Mouse (Mus musculus): ENCODE measurements at regions not wholly inside any gene's neighbourhood (a gene's known extent, or its start where the extent isn't known, plus 50 kb on each side); places are given as distances from the start of the nearest gene placed in this dataset.

DNA sequence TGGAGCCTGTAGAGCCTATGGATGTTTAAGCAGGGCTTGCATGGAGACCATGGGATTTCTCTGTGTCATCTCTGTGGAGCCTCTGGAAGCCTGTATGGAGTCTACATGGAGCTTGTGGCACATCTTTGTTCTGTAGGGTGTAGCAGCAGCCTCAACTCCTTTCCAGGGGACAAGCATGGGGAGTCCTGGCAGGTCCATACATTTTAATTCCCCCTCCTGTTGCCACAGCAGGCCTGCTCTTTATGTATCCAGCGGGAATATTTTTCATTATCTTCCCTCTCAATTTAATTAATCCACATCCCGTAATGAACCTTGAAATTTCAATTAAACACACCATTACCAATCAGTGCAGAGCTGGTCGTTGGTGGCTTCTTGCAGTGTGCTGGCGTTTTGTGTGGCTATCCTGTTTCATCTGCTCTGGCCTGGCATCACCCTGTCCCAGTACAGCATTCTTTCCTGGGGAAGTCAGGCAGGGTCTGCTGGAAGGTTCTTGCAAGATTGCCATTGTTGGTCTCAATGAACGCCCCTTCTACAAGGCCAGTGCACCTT is 81.8 kb upstream of the Hdac4 start:
- no peak for DNase-seq (ENCODE audit: low spot score)

DNA sequence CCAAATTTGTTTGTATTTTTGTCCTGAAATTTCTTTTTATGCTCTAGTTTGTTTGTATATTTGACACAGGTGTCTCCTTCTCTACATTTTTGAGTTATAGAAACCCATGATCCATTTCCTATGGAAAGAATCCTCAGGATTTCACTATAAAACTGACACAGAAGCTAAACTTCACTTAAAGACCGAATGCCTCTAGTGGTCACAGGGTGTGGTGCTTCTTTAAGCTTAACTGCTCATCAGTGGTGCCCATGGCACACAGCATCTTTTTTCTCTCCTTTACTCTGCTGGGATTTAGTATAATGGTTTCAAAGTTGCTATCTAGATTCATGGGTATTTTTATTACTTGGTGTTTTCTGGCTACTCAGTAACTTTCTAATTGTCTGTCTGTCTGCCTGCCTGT is 79.9 kb upstream of the Hdac4 start:
- DNase-seq (ENCODE audit: low spot score): no peak

DNA sequence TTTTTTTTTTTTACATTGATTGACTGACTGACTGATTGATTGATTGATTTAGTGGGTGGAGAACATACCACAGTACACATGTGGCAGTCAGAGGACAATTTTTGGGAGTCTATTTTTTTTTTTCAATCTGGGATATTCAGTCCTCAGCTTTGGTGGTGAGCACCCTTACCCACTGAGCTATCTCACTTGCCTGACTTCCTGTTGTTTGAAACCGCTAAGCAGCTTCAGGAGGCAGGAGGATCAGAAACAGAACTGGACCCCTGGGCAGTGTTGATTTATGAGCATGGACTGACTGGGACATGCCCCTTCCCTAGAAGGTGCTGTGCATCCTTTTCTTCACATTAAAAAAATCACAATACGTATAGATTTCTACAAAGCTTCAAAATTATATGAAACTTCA is 78.3 kb upstream of the Hdac4 start:
- DNase-seq (ENCODE audit: low spot score): no peak

DNA sequence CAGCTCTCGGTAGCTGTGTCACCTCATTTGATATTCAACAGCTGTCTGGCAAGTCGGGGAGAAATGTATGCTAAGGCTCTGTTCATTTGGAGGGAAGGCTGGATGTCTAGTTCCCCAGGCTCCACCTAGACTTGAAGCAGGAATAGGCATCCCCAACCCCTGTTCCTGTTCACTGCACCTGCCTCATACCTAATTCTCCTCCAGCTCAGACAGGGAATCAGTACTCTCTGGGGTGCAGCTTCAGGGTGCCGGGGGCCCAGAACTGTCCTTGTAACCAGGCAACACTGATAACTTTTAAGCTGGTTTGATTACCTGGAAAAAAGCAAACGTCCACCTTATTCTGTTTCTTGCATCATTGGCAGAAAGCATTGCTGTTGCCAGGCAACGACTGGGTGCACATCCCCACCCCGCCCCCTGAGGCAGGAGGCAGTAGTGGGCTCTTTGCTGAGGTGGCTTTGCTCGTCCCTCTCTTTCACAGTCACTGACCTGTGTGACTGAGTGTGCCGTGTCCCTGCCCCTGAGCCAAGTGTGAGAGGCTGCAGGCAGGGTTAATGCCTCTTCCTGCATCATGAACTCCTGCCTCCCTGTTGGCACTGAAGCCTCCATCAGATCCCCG is 76.3 kb upstream of the Hdac4 start:
- no peak for DNase-seq (ENCODE audit: low spot score)

DNA sequence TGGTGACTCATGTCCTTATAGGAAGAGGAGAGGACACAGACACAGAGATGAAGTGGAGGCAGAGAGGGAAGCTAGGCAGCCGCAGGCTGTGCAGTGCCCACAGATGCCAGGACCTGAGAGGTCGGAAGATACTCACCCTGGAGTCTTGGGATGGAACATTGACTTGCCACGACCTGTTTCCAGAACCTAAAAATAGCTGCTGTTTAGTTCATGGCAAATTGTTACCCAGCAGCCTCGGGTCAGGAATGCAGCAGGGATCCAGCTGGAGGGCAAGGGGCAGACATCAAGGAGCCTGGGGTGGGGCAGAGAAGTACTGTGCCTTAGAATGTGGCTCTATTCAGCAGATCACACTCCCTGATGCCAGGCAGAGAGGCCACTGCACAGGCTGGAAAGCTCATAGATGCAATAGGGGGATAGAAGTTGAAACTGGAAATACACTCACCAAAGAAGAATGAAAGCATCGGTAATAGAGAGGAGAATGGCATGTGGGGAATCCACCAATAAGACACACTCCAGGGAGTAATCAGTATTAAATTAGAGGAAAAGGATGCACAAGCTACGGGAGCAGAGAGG is 75.1 kb upstream of the Hdac4 start:
- no peak for DNase-seq (ENCODE audit: low spot score)

GRCm38 (mm10) chr1:92269464-92269863 is 74.0 kb upstream of the Hdac4 start:
- DNase-seq (ENCODE audit: low spot score): no peak

DNA sequence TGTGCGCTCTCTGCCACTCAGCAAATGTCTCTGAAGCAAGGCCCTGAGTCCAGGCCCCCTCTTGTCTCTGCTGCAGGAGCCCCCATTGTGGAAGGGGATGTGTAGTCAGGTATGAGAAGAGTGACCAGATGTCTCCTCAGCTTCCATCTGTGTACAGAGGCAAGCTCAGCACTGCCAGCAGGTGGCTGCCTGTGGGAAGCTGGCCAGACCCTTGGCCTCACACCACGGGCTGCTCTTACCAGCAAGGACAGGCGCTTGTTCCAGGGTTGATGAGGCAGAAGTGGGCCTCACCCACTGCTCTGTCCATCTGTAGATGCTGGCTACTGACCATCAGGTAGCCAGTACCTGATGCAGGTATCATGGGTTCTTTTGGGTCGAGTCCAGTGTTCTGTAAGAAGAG is 69.4 kb upstream of the Hdac4 start:
- no peak for DNase-seq (ENCODE audit: low spot score)

DNA sequence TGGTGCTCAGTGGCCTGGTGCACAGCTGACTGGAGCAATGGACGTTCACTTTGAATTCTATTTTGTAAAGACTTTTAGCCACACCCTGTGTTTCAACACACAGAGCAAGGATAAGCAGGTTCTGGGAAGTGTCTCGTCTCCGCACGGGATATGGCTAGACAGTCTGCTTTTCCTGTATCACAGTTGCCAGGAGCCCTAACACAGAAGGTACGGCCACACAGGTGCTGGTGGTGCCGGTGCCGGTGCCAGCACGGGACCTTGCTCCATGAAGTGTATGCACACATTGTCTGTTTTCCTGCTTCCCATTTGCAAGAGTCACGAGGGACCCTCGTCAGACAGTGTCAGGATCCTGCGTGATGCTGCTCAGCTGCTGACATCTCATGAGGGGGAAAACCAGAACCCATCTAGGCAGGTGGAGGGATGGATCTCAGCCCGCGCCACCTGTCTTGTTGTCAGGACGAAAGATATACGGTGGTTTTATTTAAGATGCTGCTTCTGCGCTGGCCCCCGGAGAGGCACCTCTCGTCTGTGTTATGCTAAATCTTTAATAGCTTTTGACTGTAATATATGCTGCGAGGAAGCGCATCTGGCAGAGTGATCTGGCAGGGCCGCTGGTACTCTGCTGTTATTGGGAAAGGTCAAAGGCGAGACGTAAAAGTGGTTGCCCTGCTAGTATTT is 64.4 kb upstream of the Hdac4 start:
- DNase-seq (ENCODE audit: low spot score): no peak

GRCm38 (mm10) chr1:92258026-92258425 is 62.5 kb upstream of the Hdac4 start:
- no peak for DNase-seq (ENCODE audit: low spot score)

GRCm38 (mm10) chr1:92253086-92253485 is 57.6 kb upstream of the Hdac4 start:
- DNase-seq (ENCODE audit: low spot score): no peak

GRCm38 (mm10) chr1:92250594-92251463 is 55.3 kb upstream of the Hdac4 start:
- DNase-seq (ENCODE audit: low spot score): no peak
